Mouse (Mus musculus) common myeloid progenitor, adult 5-6 weeks (primary cell): ENCODE data around the gene Tbc1d1. TPM values are rescaled to one million over a fixed set of nuclear protein-coding genes. Genes with fewer than 3 reads are reported as not detected.

ENCODE experiments used
- ATAC-seq: replicated peaks from 2 replicates; pipeline ENCODE4 v1.8.0; 2016; ENCODE audit warnings: low read depth, mild to moderate bottlenecking, moderate TSS enrichment, inconsistent platforms; ENCODE audit not compliant: poor library complexity, severe bottlenecking
- total RNA-seq: library from RNA; stranded (forward); fragments of 200-1000, 187-1606 nt; gene quantifications from 2 replicates; pipeline ENCODE4 v1.2.3, GENCODE M21; 2017

Tbc1d1 gene
- total RNA-seq, 1 experiment from 2014 or later = 33.9 TPM

DNA sequence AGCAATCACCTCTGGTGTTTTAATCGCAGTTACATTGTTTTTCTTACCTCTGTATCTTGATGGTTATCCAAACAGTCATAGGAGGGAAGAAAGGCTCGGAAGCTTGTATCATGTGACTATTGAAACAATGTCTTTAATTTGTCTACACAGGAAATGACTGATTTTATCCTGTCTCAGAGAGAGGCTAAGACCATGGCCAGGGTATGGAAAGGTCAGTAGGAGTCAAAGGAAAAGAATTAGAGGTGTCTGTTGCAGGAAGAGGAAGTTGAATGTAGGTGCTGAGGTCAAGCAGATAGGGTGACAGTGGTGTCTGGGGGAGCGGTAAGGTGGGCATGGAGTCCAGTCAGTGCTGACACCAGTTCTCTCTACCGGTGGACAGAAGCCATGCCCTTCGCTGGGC lies 45.0 kb downstream of the Tbc1d1 start:
- no peak for ATAC-seq

DNA sequence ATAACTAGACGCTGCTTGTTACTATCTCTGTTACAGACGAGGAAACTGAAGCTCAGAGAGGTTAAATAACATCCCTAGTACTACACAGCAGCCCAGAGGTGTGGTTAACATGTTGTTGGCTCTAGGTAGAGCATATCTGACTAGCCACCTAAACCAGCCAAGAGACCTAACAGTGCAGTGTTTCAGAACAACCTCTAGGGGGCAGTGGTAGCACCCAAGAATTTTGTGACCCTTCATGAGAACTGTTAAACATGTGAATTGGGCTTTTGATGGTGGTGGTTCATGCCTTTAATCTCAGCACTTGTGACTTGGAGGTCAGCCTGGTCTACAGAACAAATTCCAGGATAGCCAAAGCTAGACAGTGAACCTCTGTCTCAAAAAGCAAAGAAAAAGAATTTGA lies 46.2 kb downstream of the Tbc1d1 start:
- peak; percentile 87 for ATAC-seq

DNA sequence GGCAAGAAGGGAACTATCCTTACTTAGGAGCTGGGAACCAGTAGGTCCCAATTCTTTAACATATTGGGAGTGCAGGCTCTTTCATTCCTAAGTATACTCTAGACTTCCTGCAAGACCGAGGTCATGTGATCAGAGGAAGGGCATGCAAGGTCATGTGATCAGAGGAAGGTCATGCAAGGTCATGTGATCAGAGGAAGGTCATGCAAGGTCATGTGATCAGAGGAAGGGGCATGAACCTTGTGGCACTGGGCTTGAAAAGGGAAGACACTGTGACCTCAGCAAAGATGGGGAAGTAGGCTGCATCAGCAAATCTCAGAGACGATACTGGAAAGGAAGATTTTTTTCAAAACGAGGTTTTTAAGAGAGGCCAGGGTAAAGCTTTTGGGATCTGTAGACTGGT lies 49.5 kb downstream of the Tbc1d1 start:
- peak; percentile 59 for ATAC-seq

DNA sequence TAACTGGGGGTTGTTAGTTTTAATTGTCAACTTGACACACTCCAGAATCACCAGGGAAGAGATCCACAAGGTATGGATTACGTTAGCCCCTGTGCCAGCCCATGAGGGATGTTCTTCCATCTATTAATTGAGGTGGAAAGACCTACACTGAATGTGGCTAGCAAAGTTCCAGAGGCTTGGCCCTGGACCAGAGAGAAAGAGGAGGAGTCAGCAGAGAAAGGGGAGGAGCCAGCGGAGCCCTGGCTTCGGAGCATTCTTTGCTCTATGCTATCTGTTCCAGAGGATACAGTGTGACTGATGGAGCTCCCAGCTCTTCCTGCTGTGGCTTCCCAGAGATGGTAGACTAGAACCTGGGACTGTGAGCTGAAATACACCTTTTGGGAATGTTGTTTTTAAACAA lies 50.3 kb downstream of the Tbc1d1 start:
- ATAC-seq = no peak

DNA sequence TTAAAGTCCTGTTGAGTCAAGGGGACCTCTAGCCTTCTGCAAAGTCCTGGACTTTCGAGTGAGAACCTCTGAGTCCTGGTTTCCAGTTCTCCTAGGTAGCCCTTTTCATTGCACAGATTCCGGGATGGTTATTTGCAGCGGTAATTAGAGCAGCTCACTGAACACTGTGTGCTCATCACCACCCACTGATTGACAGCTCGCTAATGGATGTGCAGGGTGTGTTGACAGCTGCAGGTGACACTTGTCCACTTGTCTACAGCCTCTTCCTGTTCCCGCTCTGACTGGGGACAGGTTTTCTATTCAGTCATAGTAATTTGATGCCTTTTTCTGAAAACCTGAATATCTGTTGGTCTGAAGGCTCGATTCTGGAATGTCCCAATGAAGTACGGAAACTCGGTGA lies 50.8 kb downstream of the Tbc1d1 start:
- no peak for ATAC-seq

DNA sequence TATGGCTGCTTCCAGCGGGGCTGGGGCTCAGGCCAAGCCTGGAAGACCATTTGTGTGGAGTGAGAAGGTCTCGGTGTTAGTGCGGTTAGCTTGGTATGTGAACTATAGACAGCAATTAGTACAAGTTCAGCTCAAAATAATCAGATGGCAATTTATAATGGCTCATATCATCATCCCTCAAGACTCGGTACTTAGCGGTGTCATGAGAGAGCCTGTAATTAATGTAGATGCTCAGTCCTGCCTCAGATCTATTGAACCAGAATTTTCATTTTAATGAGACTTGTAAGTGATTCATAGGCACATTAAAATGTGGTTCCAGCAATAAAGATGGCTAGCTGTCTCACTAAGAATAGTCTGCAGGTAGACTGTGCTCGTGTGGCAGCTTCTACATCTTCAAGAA lies 51.7 kb downstream of the Tbc1d1 start:
- no peak for ATAC-seq

DNA sequence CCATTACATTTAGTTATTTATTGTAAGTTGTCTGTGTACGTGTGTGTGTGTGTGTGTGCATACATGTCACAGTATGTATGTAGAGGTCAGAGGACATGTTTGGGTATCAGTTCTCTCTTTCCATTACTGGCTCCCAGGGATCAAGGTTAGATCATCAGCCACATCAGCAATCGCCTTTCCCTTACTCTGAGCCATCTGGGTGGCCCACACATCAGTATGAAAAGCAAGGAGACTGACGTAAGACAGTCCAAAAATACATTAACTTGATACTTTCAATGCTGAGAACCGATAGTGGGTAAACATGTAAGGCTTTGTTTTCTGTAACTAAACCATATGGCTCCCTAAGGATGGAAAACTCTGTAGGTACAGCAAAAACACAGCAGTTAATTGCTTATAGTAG lies 54.7 kb downstream of the Tbc1d1 start:
- ATAC-seq = no peak

DNA sequence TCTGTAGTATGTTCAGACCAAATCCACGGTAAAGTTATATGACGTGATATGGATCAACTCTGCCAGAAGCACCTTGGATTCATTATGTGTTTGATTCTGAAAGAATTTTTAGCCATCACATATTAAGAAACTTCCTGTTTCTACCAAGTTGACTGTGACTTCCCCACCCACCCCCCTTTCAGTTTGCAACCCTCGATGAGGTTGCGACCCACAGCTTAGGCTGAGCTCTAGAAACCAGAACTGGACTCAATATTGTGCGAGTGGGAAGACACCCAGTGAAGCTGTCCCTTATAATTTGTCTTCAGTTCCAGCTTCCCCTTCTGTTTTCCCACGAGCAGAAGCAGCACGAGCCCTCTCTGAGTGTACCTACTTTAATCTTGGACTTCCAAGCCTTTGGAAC lies 55.2 kb downstream of the Tbc1d1 start:
- peak; percentile 85 for ATAC-seq

DNA sequence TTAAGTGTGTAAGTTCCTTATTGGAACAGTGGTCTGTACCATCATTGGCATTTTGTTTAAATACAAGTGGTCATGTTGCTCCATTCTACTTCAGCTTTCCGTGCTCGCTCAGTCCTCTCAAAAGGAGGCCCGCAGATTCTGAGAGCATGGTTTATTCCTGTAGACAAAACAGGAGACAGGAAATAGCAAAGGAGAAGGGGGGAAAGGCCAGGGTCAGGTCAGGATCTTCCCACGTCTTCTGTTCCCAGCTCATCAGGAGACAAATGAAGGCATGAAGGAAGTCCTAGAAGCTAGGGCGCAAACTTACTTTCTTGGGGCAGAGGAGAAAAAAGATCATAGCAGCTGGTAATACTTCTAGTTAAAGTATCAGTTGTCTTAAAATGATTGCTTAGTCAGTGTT lies 56.1 kb downstream of the Tbc1d1 start:
- no peak for ATAC-seq

DNA sequence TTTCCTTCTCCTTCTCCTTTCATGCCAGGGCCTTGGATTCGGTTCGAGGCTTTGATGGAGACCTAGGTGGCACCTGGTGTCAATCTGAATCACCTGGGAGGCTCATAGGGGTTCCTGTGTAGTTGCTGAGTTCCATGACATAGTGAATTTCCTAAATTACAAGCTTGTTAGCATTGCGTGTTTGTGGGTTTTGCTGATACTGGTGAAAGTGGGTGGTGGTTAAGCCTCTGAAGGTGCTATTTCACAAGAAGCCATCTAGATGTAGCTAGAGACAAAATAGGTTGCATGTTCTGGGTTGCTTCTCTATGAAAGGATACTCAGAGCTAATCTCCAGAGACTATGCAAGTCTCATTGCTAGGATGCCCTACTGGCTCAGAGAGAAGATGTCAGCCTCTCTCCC lies 56.5 kb downstream of the Tbc1d1 start:
- ATAC-seq = peak; percentile 53

DNA sequence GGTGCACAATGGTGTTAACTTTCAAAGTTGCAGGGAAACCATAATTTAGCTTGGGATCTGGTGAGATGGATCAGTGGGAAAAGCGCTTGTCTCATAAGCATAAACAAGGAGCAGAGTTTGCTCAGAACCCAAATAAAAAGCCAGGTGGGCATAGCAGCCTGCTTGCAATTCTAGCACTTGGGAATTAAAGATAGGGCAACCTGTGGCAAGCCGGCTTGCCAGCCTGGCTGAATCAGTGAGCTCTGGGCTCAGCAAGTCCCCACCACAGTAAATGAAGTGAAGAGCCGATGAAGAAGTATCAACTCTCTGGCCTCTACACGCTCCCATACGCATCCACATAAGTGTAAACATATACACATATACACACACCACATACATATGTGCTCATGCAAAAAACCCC lies 59.7 kb downstream of the Tbc1d1 start:
- ATAC-seq = no peak

DNA sequence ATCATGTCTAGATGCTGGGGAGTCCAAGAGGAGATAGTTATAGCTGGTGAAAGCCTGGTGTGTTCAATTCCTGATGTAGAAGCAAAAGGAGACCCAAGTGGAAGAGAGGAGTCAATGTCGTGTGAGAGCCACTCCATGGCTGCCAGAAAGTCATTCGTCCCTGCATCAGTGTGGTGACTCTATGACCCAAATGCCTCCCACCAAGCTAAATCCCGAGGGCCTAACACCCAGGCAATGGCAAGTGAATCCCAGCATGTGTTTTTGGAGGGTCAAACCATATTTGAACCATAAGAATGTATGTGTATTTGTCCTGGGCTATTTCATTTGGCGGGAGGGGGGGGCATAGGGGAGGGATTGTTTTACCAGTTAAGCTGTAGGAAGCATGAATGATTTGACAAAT lies 60.2 kb downstream of the Tbc1d1 start:
- no peak for ATAC-seq

DNA sequence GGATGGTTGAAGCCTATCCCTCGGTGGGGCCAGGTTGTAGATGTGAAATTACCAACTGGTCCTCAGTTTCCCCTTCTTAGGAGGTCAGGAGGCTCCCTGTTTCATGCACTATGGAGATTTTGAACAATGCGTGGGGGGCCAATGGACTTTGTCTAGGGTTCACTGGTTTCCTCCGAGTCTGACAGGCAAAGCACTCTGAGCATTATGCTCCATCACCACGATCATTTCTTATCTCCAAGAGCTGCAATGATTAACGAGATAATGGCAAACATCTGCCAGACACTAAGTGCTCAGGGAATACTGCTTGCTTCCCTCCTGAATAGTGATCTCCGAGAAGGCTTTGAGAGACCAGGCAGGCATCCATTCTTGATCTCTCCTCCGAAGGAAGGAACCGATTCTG lies 61.2 kb downstream of the Tbc1d1 start:
- no peak for ATAC-seq

DNA sequence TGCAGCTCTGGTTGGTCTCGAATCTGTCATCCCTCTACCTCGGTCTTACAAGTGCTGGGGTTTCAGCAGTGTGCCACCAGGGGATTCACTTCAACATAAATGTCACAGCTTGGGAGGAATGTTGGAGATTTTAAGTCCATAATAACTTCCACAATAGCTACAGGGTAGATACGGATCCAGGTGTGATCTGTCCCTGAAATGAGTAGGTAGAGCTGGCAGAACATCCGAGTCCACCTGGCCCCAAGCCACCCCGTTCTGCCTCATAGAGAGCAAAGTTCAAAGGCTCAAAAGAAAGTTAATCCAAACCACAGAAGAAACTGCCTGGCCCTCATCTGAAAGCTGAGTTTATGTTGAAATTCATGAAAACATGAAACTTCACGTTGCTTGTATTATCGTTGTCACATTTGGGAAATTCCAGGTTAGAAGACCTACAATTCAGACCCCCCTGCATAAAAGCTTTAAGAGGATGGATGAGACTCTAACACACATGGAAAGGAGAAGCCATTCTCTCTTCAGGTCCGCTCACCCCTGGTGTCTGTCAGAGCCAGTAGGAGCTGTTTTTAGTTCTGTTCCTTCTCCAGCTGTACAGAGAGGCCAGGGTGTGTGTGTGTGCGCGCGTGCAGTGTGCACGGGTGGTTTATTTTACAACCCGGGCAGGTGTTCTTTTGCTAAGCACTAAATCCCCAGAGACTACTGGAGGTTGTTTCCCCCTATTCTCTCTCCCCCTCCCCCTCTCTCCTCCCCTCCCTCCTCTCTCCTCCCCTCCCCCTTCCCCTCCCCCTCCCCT lies 61.9 kb downstream of the Tbc1d1 start:
- no peak for ATAC-seq

DNA sequence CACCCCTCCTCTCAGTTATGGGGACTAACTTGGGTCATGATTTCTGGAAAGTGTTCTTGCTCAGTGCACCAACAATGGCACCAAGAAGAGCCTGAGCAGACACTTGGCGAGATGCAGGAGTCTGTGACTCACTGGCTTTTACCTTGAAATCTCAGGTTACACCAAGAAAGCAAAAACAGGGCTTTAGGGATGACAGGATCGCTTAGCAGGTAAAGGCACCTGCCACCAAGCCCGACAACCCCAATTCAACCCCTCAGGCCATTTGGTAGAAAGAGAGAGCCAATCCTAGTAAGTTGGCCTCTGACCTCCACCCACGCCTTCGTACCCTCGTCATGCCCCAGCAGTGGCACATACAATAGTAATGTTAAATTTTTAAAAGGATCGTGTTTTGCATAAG lies 62.5 kb downstream of the Tbc1d1 start:
- no peak for ATAC-seq

DNA sequence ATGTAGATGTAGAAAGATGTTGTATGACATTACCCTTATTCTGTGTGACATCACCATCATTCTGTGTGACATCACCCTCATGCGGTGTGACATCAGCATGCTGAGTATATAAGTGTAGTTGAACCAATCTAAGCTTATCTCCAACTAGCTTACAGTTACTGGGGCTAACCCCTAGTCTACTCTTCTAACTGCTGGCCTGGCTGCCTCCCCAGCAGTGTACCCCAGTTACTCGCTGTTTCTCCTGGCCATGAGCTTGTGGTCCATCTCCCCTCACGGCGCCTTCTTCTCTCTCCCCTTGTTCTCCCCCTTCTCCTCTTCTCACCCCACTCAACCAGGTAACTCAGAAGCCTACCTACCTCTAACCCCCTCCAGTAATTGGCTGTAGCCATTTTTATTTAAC lies 64.7 kb downstream of the Tbc1d1 start:
- no peak for ATAC-seq

DNA sequence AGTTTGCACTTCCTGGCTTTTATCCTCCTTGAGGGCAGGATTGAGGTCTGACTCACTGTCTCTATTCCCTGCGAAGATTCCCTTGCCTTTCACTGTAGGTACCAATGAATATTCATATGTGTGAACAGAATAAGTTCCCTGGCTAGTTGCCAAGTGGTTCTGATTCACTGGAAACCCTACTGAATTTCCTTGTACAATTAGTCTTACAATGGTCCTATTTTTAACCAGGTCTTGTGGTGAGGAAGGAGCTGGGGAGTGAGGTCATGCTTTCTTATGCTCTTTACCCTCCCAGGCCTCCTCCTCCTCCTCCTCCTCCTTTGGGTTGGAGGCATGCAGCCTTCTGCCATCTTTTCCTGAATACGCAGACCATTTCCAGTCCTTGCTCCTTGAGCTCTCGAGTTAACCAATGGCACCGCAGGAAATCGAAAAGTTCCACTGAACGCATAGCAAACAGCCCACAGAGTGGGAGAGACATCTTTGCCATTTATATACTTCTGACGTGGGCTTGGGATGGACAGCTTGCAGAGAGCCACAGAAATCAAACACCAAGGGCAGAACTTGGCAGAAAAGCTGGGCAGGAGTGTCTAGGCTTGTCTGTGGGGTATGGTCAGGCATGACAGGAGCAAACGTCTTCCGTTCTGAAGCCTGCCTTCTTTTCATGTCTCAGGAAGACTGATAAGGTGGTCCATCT lies 68.8 kb downstream of the Tbc1d1 start:
- ATAC-seq = no peak

DNA sequence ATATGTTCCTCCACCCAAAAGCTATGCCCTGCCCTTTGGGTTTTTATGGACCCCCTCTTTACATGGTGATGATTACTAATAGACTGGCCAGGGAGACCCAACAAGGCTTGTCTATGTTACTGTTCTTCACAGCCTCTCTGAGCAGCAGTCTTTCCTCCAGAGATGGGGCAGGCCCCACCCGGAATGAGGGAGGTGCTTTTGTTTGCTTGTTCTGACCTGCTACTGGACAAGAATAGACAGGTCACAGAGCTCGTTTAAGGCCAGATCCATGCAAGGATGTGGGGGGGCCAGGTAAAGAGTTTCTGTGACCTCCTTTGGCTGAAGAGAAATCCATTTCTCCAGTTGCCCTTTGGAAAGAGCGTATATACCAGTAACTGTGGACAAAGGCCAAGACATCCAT lies 72.1 kb downstream of the Tbc1d1 start:
- ATAC-seq = no peak

DNA sequence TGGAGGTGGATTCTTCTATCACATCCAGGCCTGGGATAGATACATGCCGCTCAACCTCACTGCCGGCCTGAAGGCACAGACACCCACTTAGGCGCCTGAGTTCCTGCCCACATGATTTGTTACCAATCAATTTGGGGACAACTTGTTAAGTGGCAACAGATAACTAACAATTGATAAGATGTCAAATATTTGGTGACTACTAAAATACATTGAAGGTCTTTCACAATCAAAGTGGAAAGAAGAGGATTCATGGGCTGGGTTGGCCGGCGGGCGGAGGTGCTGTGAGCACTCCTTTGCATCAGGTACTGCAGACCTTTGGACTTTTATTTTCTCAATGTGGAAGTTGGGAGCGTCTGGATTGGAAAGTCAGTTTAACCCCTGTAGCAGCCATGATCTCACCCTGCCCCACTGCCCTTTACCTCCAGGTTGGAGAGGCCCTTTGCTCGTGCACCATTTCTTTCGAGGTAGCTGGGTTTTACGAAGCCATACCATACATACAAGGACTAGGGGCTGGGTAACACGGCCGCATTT lies 73.3 kb downstream of the Tbc1d1 start:
- ATAC-seq = no peak

DNA sequence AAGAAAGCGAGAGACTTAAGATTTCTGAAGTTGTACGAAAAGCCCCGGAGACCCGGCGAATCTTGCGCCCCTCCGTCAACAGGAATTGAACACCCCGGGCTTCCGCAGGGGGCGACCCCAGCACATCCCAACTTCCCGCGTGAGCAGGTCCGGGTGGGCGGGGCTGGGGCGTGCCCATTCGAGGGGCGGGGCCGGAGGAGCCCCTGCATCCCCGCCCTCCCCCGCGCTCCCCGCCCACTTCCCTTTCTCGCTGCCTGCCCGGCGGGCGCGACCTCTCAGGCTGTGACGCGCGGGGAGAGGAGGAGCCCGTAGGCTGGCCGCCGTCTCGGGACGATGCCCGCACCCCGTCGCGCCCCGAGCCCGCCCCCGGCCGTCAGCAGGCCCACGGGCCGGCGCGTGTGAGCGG lies 74.0 kb downstream of the Tbc1d1 start:
- peak; percentile 90 for ATAC-seq

DNA sequence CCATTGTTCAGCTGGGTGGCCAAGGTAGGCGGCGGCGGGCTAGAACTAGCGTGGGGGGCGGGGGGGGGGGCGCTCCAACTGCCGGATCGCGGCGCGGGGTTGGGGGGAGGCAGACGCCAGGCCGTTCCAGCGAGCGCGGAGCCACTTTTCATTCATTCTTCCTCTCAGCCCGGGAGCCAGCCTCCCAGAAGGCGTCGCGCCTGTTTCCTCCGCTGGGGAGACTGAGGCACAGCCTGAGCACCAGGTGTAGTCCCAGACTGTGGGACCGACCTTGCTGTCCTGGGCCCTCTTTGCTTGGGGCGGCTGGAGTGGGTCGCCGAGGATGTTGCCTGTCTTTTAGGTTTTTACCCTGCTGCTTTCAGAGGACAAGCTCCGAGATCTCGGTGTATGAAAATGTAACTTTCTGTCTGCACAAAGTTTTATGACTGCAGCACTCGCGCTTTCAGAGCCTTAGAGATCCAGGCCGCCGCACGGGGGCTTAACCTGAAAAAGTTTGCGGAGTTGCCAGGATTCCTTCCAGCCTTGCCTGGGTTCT lies 74.5 kb downstream of the Tbc1d1 start:
- ATAC-seq = no peak
